Comparison of ENCODE assay signal across 9 mouse cellular contexts in the genomic region with DNA sequence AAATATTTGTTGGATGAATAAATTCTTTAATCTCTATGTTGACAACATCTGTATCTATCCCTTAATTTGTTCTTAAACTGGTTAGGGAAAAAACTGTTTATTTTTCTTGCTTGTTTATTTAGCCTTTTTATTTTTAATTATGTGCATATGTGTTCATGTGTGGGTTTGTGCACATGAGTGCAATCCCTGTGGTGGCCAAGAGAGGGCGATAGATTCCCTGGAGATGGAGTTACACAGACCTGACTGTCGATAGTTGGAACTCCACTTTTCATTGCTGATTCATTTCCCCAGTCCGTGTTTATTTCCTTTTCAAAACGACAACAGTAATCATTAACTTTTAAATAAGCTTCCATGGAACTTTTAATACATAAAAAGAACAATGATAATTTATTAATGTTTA. TPM values are rescaled to one million over a fixed set of nuclear protein-coding genes. Genes with fewer than 3 reads are reported as not detected.
DNase-seq lines count a peak whose midpoint lies in the region; ATAC-seq and TF ChIP-seq lines count a peak whose summit lies in the region.
"Had no signal": no experiment of that assay in that cellular context is flagged by ENCODE, and none has a peak within 500 bp of the region (broad histone marks: within the 10 kb centered on the region; RNA-seq: fewer than 3 reads in every experiment).

No protein-coding gene starts in this region.

- TF ChIP-seq EP300 in lung, postnatal 0 days (IDR thresholded peaks at IDR 0.05), result no peak

- ATAC-seq in lung, postnatal 0 days, result no peak

- H3K36me3 ChIP-seq in kidney, adult 2 months (ENCODE audit: control insufficient read depth, insufficient read depth, low read length), result no peaks in the 10 kb centered on the region
- H3K36me3 ChIP-seq in lung, postnatal 0 days (ENCODE audit: insufficient read depth, low read length), result no peaks in the 10 kb centered on the region
- H3K36me3 ChIP-seq: embryonic facial prominence, embryonic 12.5 days had no signal

- H3K4me1 ChIP-seq in kidney, adult 2 months (ENCODE audit: control insufficient read depth, insufficient read depth, low read length), result no peaks in the 10 kb centered on the region
- H3K4me1 ChIP-seq in lung, postnatal 0 days (ENCODE audit: insufficient read depth, low read depth, low read length), result no peaks in the 10 kb centered on the region
- H3K4me1 ChIP-seq: embryonic facial prominence, embryonic 12.5 days had no signal

- no peak overlapping the region for H3K4me3 ChIP-seq in kidney, adult 2 months (ENCODE audit: insufficient read depth, low read depth, low read length)
- no peak overlapping the region for H3K4me3 ChIP-seq in lung, postnatal 0 days (ENCODE audit: low read depth, low read length)
- H3K4me3 ChIP-seq: embryonic facial prominence, embryonic 12.5 days had no signal

- peak; percentile 51 for TF ChIP-seq CTCF in kidney, adult 2 months (conservative IDR thresholded peaks at IDR 0.05; ENCODE audit: insufficient read depth, insufficient read length, low read depth, low read length)
- TF ChIP-seq CTCF in lung, postnatal 0 days (IDR thresholded peaks at IDR 0.05), result peak; percentile 63

- H3K9ac ChIP-seq in lung, postnatal 0 days (replicated peaks; ENCODE audit: low read depth), result no peak overlapping the region
- H3K9ac ChIP-seq: embryonic facial prominence, embryonic 12.5 days had no signal

- peak; percentile 15 for DNase-seq in kidney, adult 2 months
- DNase-seq in kidney, adult 11 months, result no peak
- peak; percentile 54 for DNase-seq in CD4-positive, CD25-positive, alpha-beta regulatory T cell, adult 2 months (ENCODE audit: low read depth, low spot score)
- peak; percentile 70 for DNase-seq in R1 (ENCODE audit: low read depth, low spot score)
- no peak for DNase-seq in lung, postnatal 0 days (ENCODE audit: low spot score)
- DNase-seq in gastrocnemius, postnatal 25 days, result no peak
- DNase-seq in ovary, adult 18-20 months (ENCODE audit: low spot score), result no peak
- DNase-seq in yolk sac, embryonic 10.5 days (ENCODE audit: low spot score), result no peak

- WGBS in kidney, adult 2 months, result 33% methylated on average over 4 of the region's 4 CpGs
- 53% methylated on average over 4 of the region's 4 CpGs for WGBS in lung, postnatal 0 days

- H3K27ac ChIP-seq in kidney, adult 2 months (ENCODE audit: insufficient read depth, low read depth, low read length), result no peak overlapping the region
- no peak overlapping the region for H3K27ac ChIP-seq in lung, postnatal 0 days (ENCODE audit: low read length)
- H3K27ac ChIP-seq: embryonic facial prominence, embryonic 12.5 days had no signal

- H3K4me2 ChIP-seq in lung, postnatal 0 days (replicated peaks; ENCODE audit: low read depth, low read length), result no peak overlapping the region
- H3K4me2 ChIP-seq: embryonic facial prominence, embryonic 12.5 days had no signal

- H3K27me3 ChIP-seq in kidney, adult 2 months (replicated peaks; ENCODE audit: control insufficient read depth, insufficient read depth, low read length), result no peaks in the 10 kb centered on the region
- H3K27me3 ChIP-seq in lung, postnatal 0 days (replicated peaks; ENCODE audit: insufficient read depth, low read length), result no peaks in the 10 kb centered on the region
- H3K27me3 ChIP-seq: embryonic facial prominence, embryonic 12.5 days had no signal

- TF ChIP-seq POLR2A in kidney, adult 2 months (IDR thresholded peaks at IDR 0.05; ENCODE audit: low read depth, low read length), result no peak

- H3K9me3 ChIP-seq in lung, postnatal 0 days (ENCODE audit: low read length), result no peaks in the 10 kb centered on the region
- H3K9me3 ChIP-seq: embryonic facial prominence, embryonic 12.5 days had no signal

RNA-seq across cellular contexts. Expression of a gene that starts 31.2 kb away (rescaled TPM):
- 43.1 and 48.8 TPM in 2 replicates for polyA plus RNA-seq in kidney, adult 2 months (2012; rRNA removed)
- 76.5 and 83.4 TPM in 2 replicates for polyA plus RNA-seq in lung, postnatal 0 days (2015; fragmentation: Nextera tagmentation; extraction: Ambion mirVana)
- total RNA-seq in gastrocnemius, postnatal 25 days (2021), result 1 to 10 TPM; 3.2 to 3.6 TPM

RNA-seq across cellular contexts. Expression of a gene that starts 37.6 kb away (rescaled TPM):
- polyA plus RNA-seq in kidney, adult 2 months (2012; rRNA removed), result 1.7 and 3.1 TPM in 2 replicates
- polyA plus RNA-seq in lung, postnatal 0 days (2015; fragmentation: Nextera tagmentation; extraction: Ambion mirVana), result 11.2 and 11.8 TPM in 2 replicates
- total RNA-seq in gastrocnemius, postnatal 25 days (2021), result 1 to 10 TPM; 1.0 to 1.4 TPM

RNA-seq across cellular contexts. Expression of a gene that starts 54.0 kb away (rescaled TPM):
- 46.6 and 55.2 TPM in 2 replicates for polyA plus RNA-seq in kidney, adult 2 months (2012; rRNA removed)
- polyA plus RNA-seq in lung, postnatal 0 days (2015; fragmentation: Nextera tagmentation; extraction: Ambion mirVana), result 34.0 and 43.7 TPM in 2 replicates
- 10 to 100 TPM; 58.3 to 84.7 TPM for total RNA-seq in gastrocnemius, postnatal 25 days (2021)

Comparison
In these comparisons a context has a peak if more than half of its experiments do, and no peak if none do; other contexts are left out.
1. DNase-seq: peak in kidney, adult 2 months (single experiment), CD4-positive, CD25-positive, alpha-beta regulatory T cell, adult 2 months (single experiment) and R1 (single experiment); none in kidney, adult 11 months (single experiment), lung, postnatal 0 days (single experiment), gastrocnemius, postnatal 25 days (single experiment), ovary, adult 18-20 months (single experiment) and yolk sac, embryonic 10.5 days (single experiment).